Mouse (Mus musculus): ENCODE measurements around the gene Olfr1395.
A peak's percentile ranks its signal among the peaks of the same experiment; 100 is the strongest.

GRCm38 (mm10) chr11:49100409-49100808, 41.7 kb upstream of the Olfr1395 start:
- TF ChIP-seq ZNF384 (IDR thresholded peaks at IDR 0.05; ENCODE audit: low read depth, low read length) (no peak), RAD21 (IDR thresholded peaks at IDR 0.05; ENCODE audit: low read depth, low read length) (no peak), ETS1 (IDR thresholded peaks at IDR 0.05; ENCODE audit: low read depth, low read length) (no peak), MAFK (IDR thresholded peaks at IDR 0.05; ENCODE audit: borderline replicate concordance, low read depth, low read length) (no peak), MAX (IDR thresholded peaks at IDR 0.05; ENCODE audit: low read length) (no peak), MXI1 (IDR thresholded peaks at IDR 0.05; ENCODE audit: low read depth, low read length) (no peak), CTCF (IDR thresholded peaks at IDR 0.05 in 2 of 3, conservative IDR thresholded peaks at IDR 0.05 in 1 of 3; ENCODE audit: control insufficient read depth in 1 of 3, insufficient read depth in 1 of 3, low read depth in 2 of 3, low read length in 3 of 3, poor library complexity in 1 of 3, severe bottlenecking in 1 of 3) (no peak), EP300 (IDR thresholded peaks at IDR 0.05; ENCODE audit: low read depth in 1 of 2, low read length in 2 of 2) (no peak), TCF12 (IDR thresholded peaks at IDR 0.05; ENCODE audit: low read depth, low read length) (no peak), POLR2A (IDR thresholded peaks at IDR 0.05; ENCODE audit: control insufficient read depth in 1 of 2, insufficient read depth in 1 of 2, low read depth in 1 of 2, low read length in 2 of 2, poor library complexity in 1 of 2) (peak in 1 of 2 experiments; percentile 48; a peak in 1 of 4 replicates), POLR2AphosphoS2 (IDR thresholded peaks at IDR 0.05; ENCODE audit: low read length) (no peak), USF2 (IDR thresholded peaks at IDR 0.05; ENCODE audit: borderline replicate concordance in 1 of 2, insufficient read depth in 1 of 2, low read depth in 1 of 2, low read length in 2 of 2) (no peak), TBP (IDR thresholded peaks at IDR 0.05; ENCODE audit: low read depth, low read length) (no peak), TAL1 (IDR thresholded peaks at IDR 0.05; ENCODE audit: low read length) (no peak)
